21 mouse cellular contexts compared by ENCODE assay signal in genomic region chr3:103637641-103638040, GRCm38 (mm10). TPM values are rescaled to one million over a fixed set of nuclear protein-coding genes. Genes with fewer than 3 reads are reported as not detected.
A peak's percentile ranks its signal among the peaks of the same experiment; 100 is the strongest.
DNase-seq lines count a peak whose midpoint lies in the region; ATAC-seq and TF ChIP-seq lines count a peak whose summit lies in the region.
"Had no signal": no experiment of that assay in that cellular context is flagged by ENCODE, and none has a peak within 500 bp of the region (broad histone marks: within the 10 kb centered on the region; RNA-seq: fewer than 3 reads in every experiment).

No protein-coding gene starts in this region.

- H3K36me3 ChIP-seq in forebrain, embryonic 14.5 days (ENCODE audit: control insufficient read depth, insufficient read depth, low read length), result no peaks in the 10 kb centered on the region
- no peaks in the 10 kb centered on the region for H3K36me3 ChIP-seq in forebrain, embryonic 11.5 days (ENCODE audit: control insufficient read depth, insufficient read depth, low read length)
- H3K36me3 ChIP-seq in thymus, adult 2 months (ENCODE audit: control insufficient read depth, insufficient read depth, low read length), result no peaks in the 10 kb centered on the region
- H3K36me3 ChIP-seq: embryonic facial prominence, embryonic 10.5 days; embryonic facial prominence, embryonic 12.5 days; forebrain, embryonic 12.5 days; G1E had no signal

- H3K9ac ChIP-seq in forebrain, embryonic 14.5 days (ENCODE audit: low read length), result no peak overlapping the region
- no peak overlapping the region for H3K9ac ChIP-seq in forebrain, embryonic 11.5 days (ENCODE audit: low read length)
- H3K9ac ChIP-seq: embryonic facial prominence, embryonic 12.5 days; forebrain, embryonic 12.5 days; forebrain, postnatal 0 days had no signal

- no peak for TF ChIP-seq POLR2A in olfactory bulb, adult 2 months (IDR thresholded peaks at IDR 0.05; ENCODE audit: insufficient read depth, low read depth, low read length)
- no peak for TF ChIP-seq POLR2A in thymus, adult 2 months (IDR thresholded peaks at IDR 0.05; ENCODE audit: control insufficient read depth, extremely low read depth, insufficient read depth, low read length, poor library complexity)

- no peaks in the 10 kb centered on the region for H3K4me1 ChIP-seq in forebrain, embryonic 14.5 days (ENCODE audit: control insufficient read depth, insufficient read depth, low read length)
- no peaks in the 10 kb centered on the region for H3K4me1 ChIP-seq in forebrain, embryonic 11.5 days (replicated peaks; ENCODE audit: control insufficient read depth, insufficient read depth, low read length)
- H3K4me1 ChIP-seq in olfactory bulb, adult 2 months (ENCODE audit: control insufficient read depth, insufficient read depth, low read length), result peaks cover 21% of the 10 kb centered on the region
- peaks cover 52% of the 10 kb centered on the region for H3K4me1 ChIP-seq in thymus, adult 2 months (replicated peaks; ENCODE audit: control insufficient read depth, insufficient read depth, low read length)
- H3K4me1 ChIP-seq: embryonic facial prominence, embryonic 12.5 days had no signal

- ATAC-seq in forebrain, embryonic 14.5 days, result peak; percentile 34; the same call in 1 of the 2 replicates
- no peak for ATAC-seq in forebrain, embryonic 11.5 days (replicated peaks; ENCODE audit: low FRiP score)
- ATAC-seq: CD4-positive, CD25-positive, alpha-beta regulatory T cell, adult 4 months; forebrain, postnatal 0 days had no signal

- no peak for TF ChIP-seq CTCF in olfactory bulb, adult 2 months (IDR thresholded peaks at IDR 0.05; ENCODE audit: insufficient read depth, low read depth, low read length)
- TF ChIP-seq CTCF in thymus, adult 2 months (IDR thresholded peaks at IDR 0.05; ENCODE audit: borderline replicate concordance, control insufficient read depth, extremely low read depth, insufficient read depth, low read length, poor library complexity), result no peak

- no peak overlapping the region for H3K4me2 ChIP-seq in forebrain, embryonic 14.5 days (ENCODE audit: low read length)
- no peak overlapping the region for H3K4me2 ChIP-seq in forebrain, embryonic 11.5 days (ENCODE audit: low read depth, low read length, severe bottlenecking)
- H3K4me2 ChIP-seq: embryonic facial prominence, embryonic 12.5 days; forebrain, embryonic 12.5 days had no signal

- H3K27ac ChIP-seq in forebrain, embryonic 14.5 days (ENCODE audit: low read depth, low read length), result no peak overlapping the region
- H3K27ac ChIP-seq in forebrain, embryonic 11.5 days (ENCODE audit: low read depth, low read length), result no peak overlapping the region
- 0 out of 2 replicates have a peak overlapping the region, but pooled peaks have one; percentile 32 for H3K27ac ChIP-seq in olfactory bulb, adult 2 months (ENCODE audit: insufficient read depth, low read depth, low read length)
- H3K27ac ChIP-seq in thymus, adult 2 months (ENCODE audit: control insufficient read depth, insufficient read depth, low read length), result no peak overlapping the region
- H3K27ac ChIP-seq: embryonic facial prominence, embryonic 10.5 days; embryonic facial prominence, embryonic 12.5 days; forebrain, embryonic 12.5 days had no signal

- WGBS in forebrain, embryonic 14.5 days, result 18% methylated on average over 1 of the region's 1 CpGs
- WGBS in forebrain, embryonic 11.5 days, result 46% methylated on average over 1 of the region's 1 CpGs
- WGBS in olfactory bulb, adult 2 months, result 41% methylated on average over 1 of the region's 1 CpGs
- 98% methylated on average over 1 of the region's 1 CpGs for WGBS in thymus, adult 2 months

- no peak overlapping the region for H3K4me3 ChIP-seq in forebrain, embryonic 14.5 days (ENCODE audit: low read depth, low read length)
- no peak overlapping the region for H3K4me3 ChIP-seq in forebrain, embryonic 11.5 days (ENCODE audit: low read depth, low read length)
- H3K4me3 ChIP-seq in olfactory bulb, adult 2 months (ENCODE audit: insufficient read depth, low read depth, low read length), result no peak overlapping the region
- no peak overlapping the region for H3K4me3 ChIP-seq in thymus, adult 2 months (ENCODE audit: control insufficient read depth, insufficient read depth, low read length)
- H3K4me3 ChIP-seq: embryonic facial prominence, embryonic 10.5 days; embryonic facial prominence, embryonic 12.5 days; forebrain, embryonic 12.5 days had no signal

- no peaks in the 10 kb centered on the region for H3K27me3 ChIP-seq in forebrain, embryonic 14.5 days (replicated peaks; ENCODE audit: control insufficient read depth, insufficient read depth, low read length)
- H3K27me3 ChIP-seq in forebrain, embryonic 11.5 days (ENCODE audit: control insufficient read depth, insufficient read depth, low read length), result no peaks in the 10 kb centered on the region; the same call in 1 of the 2 replicates
- H3K27me3 ChIP-seq in thymus, adult 2 months (ENCODE audit: control insufficient read depth, insufficient read depth, low read length), result no peaks in the 10 kb centered on the region
- H3K27me3 ChIP-seq: CH12.LX; embryonic facial prominence, embryonic 12.5 days had no signal

- no peaks in the 10 kb centered on the region for H3K9me3 ChIP-seq in forebrain, embryonic 14.5 days (replicated peaks; ENCODE audit: control insufficient read depth, low read length)
- no peaks in the 10 kb centered on the region for H3K9me3 ChIP-seq in forebrain, embryonic 11.5 days (ENCODE audit: control insufficient read depth, low read length)
- H3K9me3 ChIP-seq: embryonic facial prominence, embryonic 10.5 days; embryonic facial prominence, embryonic 12.5 days; forebrain, embryonic 12.5 days; G1E had no signal

- DNase-seq in forebrain, embryonic 14.5 days (ENCODE audit: low spot score), result peak; percentile 51
- no peak for DNase-seq in forebrain, embryonic 11.5 days (ENCODE audit: low spot score)
- peak; percentile 25 for DNase-seq in Muller cell, postnatal 12 days (ENCODE audit: inconsistent ontology term)
- no peak for DNase-seq in thymus, adult 2 months
- DNase-seq: adrenal gland, postnatal 10 days; adrenal gland, postnatal 25 days; B cell, adult 2 months; cerebellum, adult 11-12 months; cerebellum, adult 2 months; cerebellum, adult 9-10 months; cerebellum, postnatal 10 days; cerebellum, postnatal 25 days; forebrain, postnatal 0 days had no signal

RNA-seq across cellular contexts. Expression of gene Atg4a-ps, which starts 8.2 kb away (rescaled TPM):
- 0.11 and 0.25 TPM in 2 replicates for polyA plus RNA-seq in forebrain, embryonic 14.5 days (2014; fragmentation: Nextera tagmentation; extraction: Ambion mirVana)
- not detected in 2 replicates for polyA plus RNA-seq in forebrain, embryonic 11.5 days (2014; fragmentation: Nextera tagmentation; extraction: Ambion mirVana)
- not detected in 2 replicates for polyA plus RNA-seq in olfactory bulb, adult 2 months (2012; ENCODE audit: insufficient read depth, insufficient read length, low replicate concordance, missing spikeins)
- not detected in 2 replicates for polyA plus RNA-seq in thymus, adult 2 months (2012; rRNA removed)
- polyA plus RNA-seq: adrenal gland, adult 2 months; G1E had no signal

Comparison
In these comparisons a context has a peak if more than half of its experiments do, and no peak if none do; other contexts are left out.
1. DNase-seq: peak in forebrain, embryonic 14.5 days (single experiment) and Muller cell, postnatal 12 days (single experiment); none in forebrain, embryonic 11.5 days (single experiment) and thymus, adult 2 months (single experiment).